Mouse (Mus musculus) spleen, postnatal 36 days (tissue): ENCODE results near the gene Abhd16b.
A peak's percentile ranks its signal among the peaks of the same experiment; 100 is the strongest.

Experiments
- DNase-seq, 2 experiments: peaks; one replicate each; pipeline ENCODE4 v3.0.0; 2022; ENCODE audit warnings: low spot score in 2 of 2, mixed read lengths in 1 of 2

Abhd16b gene

DNA sequence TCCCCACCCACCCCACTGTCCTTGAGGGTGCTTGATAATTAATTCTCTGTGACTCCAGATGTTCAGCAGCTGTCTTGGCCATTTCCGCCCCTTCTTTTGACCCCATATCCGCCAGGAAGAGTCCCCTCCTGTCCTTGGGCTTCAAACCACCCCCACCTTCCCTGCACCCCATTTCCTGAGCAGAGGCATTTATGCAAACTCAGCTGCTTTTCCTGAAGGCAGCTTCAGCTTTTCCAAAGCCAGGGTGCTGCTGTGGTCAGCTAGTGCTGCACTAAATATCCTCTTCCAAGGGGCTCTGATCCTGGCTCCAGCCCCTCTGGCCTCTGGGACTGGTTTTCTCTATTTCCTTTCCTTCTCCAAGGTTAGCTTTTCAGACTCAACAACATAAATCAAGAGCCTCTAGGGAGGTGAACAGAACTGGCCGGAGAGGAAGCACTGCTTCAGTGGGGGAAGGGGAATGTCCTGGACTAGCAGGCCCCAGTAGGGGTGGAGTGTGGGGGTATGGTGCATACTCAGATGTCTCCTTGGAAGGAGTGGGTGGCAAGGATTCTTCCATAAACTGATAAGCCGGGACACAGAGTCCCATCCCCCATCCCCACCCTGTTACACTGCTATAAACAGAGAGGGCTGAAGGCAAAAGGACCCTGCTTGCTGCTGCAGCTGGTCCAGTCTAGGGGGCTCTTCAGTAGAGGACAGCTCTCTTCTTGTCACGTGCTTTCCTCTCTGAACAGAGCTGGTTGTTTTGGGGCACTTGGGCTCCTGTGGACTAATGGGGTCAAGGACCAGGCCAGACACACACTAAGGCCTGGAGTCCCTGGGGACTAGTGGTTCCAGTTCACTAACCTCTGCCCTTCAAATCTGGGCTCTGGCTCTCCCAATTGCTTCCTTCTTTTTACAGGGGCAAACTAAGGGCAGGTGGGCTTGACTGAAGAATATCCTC is 5.4 kb upstream of the Abhd16b start:
- peak; percentile 20 to 28 for DNase-seq

DNA sequence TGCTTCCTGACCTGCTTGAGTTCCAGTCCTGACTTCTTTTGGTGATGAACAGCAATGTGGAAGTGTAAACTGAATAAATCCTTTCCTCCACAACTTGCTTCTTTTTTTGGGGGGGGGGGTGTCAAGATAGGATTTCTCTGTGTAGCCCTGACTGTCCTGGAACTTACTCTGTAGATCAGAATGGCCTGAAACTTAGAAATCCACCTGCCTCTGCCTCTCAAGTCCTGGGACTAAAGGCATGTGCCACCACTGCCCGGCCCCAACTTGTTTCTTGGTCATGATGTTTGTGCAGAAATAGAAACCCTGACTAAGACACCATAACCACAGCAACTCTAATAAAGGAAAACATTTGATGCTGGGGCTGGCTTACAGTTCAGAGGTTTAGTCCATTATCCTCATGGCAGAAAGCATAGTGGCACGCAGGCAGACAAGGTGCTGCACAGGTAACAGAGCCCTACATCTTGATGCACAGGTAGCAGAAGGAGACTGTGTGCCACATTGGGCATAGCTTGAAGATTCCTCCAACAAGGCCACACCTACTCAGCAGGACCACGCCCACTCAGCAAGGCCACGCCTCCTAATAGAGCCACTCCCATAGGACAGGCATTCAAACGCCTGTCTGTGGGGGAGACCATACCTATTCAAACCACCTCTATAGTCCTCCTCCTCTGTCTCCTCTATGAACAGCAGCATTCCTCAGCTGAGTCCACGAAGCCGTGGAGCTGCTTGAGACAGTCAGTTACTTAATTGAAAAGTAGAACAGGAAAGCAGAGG is 1.4 kb upstream of the Abhd16b start:
- peak; percentile 75 to 80 for DNase-seq

DNA sequence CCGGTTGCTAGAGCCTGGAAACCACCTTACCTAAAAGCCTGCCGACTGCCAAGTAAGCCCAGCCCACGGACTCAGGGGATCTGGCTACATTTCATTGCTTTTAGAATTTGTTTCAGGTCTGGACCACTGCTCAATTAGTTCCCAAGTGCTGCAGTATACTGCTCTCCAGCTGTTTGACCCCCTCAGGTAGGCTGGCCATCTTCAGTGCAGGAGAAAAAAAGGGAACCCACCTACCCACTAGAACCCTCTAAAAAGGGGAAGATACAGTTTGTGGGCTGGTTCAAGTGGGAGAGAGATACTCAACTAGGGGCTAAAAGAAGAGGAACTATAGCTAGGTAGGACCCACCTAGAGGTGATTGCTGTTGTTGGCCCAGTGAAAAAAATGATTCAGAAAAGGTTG is 800 bp upstream of the Abhd16b start:
- DNase-seq, result peak; percentile 26 to 47

DNA sequence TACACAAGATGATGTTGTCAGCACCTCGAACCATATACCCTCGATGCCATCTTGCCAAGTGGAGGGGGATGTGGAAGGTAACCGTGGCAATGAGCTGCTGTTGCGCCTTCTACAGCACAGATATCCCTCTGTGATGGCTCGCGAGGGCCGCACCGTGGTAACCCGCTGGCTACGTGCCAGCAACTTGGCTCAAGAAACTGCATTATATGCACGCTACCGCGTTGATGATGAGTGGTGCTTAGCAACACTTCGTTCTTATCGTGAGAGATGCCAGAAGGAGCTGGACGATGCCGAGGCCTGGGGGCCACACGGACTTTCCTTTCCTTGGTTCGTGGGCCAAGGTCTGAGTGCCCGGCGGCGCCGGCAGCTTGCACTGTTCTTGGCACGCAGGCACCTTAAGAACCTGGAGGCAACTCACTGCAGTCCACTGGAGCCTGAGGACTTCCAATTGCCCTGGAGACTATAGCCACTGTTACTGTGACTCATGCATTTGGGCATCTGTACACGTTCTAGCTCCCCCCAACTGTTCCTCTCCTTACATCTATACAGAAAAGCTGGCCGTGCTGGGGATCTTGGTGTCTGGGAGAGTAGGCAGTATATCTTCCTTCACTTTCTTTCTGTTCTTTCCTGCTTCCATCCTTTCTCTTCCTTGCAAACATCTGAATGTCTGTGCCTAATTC is 1.4 kb downstream of the Abhd16b start:
- no peak for DNase-seq

DNA sequence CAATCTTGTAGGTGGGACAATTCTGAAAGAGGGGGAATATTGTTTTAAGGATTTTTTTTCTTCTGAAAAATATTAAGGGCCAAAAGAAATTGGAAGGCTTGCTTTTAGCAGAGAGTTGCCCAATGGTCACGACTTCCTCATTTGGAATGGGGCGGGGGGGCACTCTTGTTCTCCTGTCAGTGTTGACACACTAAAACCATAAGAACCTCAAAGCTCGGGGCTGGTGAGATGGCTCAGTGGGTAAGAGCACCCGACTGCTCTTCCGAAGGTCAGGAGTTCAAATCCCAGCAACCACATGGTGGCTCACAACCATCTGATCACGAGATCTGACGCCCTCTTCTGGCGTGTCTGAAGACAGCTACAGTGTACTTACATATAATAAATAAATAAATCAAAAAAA is 2.8 kb downstream of the Abhd16b start:
- DNase-seq, result peak in 1 of 2 experiments; percentile 46

DNA sequence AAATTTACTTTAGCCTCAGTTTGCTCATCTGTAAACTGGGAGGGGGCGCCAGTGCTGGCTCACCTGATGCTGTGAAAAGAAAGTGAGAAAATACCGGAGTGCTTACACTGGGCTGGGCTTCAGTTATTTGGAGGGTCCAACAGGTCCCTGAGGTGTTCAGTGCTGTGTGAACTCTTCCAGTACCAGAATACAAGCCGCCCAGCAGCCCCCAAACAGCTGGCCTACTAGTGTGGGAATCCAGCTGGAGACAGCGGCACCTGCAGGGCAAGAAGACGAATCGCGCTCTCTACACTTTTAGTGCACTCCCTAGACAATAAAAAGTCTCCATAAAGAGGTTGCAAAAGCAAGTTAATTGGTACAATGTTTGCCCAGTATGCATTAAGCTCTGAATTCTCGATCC is 3.3 kb downstream of the Abhd16b start:
- DNase-seq, result peak; percentile 55 to 63

DNA sequence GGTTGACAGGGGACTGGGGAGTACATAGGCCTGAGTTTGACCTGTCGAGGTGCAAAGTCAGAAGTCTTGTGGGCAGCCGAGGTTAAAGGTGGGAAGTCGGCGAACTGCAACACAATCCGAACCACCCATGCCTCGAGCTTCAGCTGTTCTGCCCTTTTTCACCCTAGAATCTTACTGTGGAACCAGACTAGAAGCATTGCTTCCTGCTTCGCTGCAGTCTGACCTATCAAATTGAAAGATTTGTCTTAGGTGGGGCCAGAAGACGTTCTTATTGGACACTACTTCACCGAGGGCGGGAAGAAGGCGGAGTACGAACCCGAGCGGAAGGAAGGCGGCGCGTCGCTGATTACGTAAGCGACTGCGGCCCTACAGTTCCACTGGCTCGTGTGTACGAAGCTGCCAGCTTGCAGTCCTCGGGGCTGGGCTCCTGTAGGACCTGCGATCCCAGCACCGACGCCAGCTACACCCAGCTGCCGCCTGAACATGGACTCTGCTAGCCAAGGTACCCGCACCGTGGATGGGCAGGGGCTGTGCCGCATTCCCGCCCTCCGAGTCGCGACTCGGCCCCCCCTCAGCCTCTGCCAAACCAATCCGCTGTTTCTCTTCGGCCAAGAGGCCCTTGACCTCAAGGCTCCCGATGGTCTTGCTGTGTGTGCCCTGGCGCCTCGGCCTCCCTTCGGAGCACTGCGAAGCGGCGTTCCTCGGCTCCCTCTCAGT is 4.0 kb downstream of the Abhd16b start, which contains the start of gene Tpd52l2:
Tpd52l2 (plus strand) TSS at position 312 of the 717 bp plus-strand sequence.
- DNase-seq, result peak; percentile 91 to 94

DNA sequence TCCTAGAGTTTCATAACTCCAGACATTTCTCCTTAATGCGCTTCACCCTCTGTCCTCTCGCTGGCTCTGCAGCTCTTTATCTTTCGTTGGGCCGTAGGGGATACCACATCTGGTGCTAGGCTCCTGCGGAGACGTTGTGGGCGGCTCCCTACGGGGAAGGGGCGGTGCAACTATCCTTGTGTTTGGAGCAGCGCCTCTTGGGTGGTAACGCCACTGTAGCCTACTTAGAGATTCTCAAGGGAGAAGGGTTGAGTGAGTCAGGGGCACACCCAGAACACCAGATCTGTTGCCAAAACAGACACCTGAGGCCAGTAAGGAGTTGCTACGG is 4.5 kb downstream of the Abhd16b start:
- peak; percentile 58 to 70 for DNase-seq

DNA sequence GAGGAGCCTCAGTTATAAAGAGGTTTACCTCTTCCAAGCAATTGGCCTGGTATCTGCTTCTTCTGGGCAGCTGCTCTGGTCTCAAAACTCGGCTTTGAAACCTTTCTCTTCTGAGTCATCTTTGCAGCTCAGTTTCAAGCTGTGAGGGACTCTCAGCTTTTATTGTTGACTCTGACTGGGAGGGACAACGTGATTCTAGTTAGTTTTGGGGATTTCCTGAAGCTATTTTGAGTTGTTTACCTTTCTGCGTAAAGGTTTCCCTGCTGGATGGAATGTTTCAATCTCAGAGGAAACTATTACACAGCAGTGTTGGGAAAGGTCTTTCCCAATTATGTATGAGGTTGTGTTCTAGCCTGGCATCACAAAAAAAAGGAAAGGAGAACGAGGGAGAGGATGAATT is 5.6 kb downstream of the Abhd16b start:
- no peak for DNase-seq

DNA sequence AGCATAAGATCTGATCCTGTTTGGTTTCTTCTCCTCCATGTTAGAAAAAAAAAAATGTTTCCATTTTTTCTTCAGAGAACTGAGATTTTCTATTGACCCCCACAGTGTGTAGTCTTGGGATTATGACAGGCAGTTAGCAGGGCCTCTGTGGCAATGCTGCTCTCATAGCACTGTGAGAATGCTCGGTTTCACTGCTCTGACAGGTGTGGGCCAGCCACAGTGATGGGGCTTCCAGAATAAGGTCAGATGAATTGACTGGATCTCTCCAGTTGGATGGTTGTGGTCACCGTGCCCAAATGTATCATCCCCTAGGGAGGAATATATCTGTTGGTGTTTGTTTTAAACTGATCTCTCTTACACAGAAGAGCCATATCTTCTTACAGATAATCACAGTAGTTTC is 16.2 kb downstream of the Abhd16b start:
- no peak for DNase-seq

DNA sequence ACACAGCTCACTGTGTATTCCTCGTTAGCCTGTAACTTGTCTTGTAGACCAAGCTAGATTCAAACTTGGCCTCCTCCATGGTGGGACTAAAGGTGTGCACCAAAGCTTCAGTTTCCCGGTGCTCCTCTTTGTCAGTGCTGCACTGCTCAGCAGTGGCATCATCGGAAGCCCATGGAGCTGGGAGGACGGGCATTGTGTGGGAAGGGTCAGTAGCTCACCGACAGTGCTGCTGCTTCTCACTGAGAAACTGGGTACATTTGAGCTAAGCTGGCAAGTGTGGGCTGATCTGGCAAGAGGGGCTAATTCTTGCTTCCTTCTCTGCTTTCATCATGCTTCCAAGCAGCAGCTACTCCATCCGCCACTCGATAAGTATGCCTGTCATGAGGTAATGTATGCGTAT is 18.2 kb downstream of the Abhd16b start:
- no peak for DNase-seq

DNA sequence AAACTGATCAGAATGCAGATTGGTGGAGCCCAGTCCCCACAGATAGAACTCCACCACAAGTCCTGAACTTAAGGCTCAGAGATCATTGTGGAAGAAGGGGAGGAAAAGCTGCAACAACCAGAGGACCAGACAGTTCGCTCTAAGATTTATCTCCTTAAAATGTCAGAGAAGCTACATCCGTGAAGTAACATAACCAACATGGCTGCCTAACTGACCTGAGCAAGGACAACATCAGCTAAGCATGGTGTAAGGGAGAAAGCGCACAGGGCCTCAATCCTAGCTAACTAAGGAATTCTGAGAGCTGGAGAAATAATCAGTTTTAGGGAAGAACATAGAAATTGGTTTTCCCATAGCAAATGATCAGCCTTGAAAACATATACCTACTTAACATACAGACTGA is 26.2 kb downstream of the Abhd16b start:
- no peak for DNase-seq

DNA sequence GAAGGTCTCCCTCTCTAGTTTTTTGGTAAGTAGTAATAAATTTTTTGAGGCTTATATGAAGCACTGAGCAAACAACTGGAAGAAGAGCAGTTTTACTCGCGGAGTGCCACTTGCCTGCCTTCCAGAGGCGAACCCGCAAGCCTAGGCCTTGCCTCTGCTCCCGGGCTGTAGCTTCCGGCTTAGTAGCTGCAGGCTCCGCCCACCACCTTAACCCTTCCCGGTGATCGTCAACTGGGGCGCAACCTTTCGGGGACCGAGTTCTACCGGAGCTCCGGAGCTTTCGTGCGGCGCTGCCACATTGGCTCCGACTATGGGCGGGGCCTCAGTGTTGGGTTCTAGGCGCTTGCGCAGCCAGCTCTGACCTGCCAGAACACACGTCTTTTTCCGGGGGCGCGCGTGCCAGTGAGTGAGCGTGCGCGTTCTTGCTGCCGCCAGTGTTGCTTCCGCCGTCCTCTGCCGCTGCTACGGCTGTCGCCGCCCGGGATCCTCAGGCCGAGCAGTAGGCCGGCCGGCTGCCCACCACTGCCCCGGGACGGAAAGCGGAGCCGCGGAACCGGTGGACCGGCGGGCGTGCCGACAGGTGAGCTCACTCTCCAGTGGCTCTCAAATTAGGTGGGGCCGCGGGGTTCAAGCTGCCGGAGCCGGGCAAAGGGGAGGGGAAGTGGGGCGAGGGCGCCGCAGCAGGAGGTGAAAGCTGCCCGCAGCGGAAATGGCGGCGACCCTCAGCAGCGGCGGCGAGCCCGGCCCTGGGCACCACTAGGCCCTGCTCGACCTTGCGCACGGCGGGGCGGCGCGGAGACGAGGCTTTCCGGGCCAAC is 27.3 kb downstream of the Abhd16b start, which contains the start of gene Dnajc5:
Dnajc5 (plus strand) TSS at position 368 of the 818 bp plus-strand sequence.
- DNase-seq, result peak; percentile 99

DNA sequence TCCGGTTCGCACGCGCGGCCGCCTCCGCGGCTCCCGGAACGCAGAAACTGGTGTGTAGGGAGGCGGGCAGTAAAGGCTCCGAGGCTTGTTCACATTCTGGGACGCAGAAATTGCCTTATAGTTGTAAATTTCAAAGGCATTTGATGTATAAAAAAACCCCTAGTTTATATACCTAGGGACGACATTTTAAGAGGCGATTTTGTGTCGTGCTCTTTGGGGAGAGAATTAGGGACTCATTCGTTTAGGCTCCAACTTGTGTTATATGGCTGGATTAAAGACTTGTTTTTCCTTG is 27.9 kb downstream of the Abhd16b start:
- no peak for DNase-seq

DNA sequence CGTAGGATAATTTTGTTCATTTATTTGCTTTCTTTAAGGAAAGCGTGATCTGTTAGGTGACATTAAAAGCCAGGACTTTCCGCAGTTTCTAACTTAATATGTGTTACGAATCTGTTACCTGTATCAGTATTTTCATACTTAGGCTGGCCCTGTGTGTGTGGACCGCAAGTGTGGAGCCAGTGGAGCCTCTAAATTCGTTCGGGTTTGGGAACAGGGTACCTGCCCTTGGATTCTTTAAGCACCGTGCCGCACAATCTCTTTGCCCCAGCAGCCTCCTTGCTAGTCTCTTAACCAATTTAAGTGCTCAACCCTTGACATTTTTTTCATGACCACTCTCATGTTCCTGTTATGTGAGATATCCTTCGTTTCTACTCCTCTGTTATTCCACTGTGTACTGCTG is 28.5 kb downstream of the Abhd16b start:
- no peak for DNase-seq

DNA sequence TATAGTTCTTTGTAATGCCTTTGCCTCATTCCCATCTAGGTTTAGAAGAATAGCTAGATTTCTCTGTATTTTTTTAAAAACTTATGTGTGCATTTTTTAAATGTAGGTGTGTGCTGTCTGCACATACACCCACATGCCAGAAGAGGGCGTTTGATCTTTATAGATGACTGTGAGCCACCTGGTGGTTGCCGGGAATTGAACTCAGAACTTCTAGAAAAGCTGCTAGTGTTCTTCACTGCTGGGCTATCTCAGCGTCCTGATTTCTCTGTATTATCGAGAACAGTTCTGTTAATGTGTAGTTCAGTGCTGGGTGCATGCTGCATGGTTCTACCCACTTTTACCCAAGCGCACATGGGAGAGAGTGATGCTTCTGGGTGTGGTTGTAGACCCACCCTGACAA is 29.8 kb downstream of the Abhd16b start:
- peak; percentile 10 to 42 for DNase-seq

DNA sequence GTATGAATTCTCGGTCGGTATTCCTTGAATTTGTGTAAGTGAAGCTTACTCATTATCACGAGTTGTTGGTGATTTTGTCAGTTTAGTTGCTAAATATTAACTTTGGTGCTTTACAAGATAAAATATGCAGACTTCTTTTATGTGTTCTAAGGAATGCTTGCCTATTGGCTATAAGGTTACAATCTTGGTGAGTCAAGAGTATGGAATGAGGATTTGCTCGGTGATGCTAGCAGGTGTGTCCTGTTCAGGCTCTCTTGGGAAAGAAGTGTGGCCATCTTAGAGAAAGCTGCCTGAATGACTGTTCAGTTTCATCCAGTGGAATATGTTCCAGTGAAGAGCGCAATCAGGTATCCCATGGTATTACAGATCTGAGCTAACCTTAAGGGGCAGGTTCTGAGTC is 32.5 kb downstream of the Abhd16b start:
- no peak for DNase-seq

DNA sequence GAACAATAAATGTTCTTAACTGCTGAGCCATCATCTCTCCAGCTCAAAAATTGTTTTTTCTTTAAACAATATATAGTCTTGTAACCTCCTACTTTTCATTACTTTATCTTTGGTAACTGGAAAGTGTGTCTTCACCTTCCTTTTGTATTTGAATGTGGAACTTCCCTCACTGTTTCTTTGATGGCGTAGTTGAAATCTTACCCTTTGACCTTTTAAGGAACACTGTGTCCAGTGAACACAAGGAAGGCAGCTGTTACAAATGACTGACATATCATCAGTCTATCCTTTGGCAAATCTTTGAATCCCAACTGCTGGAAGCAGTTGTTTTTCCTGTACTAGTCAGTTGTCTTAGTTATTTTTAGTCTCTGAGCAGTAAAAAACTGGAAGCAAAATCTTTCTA is 36.1 kb downstream of the Abhd16b start:
- DNase-seq, result no peak

DNA sequence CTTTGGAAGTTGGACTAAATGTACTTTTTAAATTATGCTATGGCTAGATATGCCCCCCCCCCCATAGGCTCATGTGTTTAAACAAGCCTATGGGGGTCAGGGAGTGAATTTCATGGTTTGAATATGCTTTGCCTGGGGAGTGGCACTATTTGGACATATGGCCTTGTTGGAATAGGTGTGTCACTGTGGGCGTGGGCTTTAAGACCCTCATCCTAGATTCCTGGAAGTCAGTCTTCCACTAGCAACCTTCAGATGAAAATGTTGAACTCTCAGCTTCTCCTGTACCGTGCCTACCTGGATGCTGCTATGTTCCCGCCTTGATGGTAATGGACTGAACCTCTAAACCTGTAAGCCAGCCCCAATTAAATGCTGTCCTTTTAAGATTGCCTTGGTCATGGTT is 39.6 kb downstream of the Abhd16b start:
- no peak for DNase-seq

DNA sequence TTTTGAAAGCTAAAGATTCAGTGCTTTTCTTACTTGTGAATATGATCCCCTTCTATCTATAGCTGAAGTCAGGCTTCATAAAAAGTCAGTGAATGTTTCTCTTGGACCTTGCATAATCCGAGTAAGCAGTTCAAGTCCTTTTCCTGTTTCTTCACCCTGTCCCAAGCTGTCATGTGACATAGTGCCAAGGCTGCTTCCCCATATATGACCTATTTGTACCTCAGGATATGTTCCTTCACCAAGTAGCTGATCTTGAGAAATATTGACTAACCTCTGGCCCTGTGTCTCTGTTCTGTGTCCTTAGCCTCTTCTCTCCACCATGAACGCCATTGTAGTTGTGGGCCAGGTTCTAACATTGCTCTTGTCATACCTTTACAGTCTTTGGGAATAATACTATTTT is 43.4 kb downstream of the Abhd16b start:
- no peak for DNase-seq
